Mouse (Mus musculus): ENCODE data around the gene Rab23. TPM values are rescaled to one million over a fixed set of nuclear protein-coding genes. Genes with fewer than 3 reads are reported as not detected.

The Rab23 gene
- polyA plus RNA-seq, 1 experiment from 2014 or later: 33.5 TPM

GRCm38 (mm10) chr1:33688810-33689209 lies 30.9 kb upstream of the Rab23 start:
- no peak overlapping the region for H3K4me3 ChIP-seq (ENCODE audit: low read depth, low read length)
- H3K27me3 ChIP-seq (ENCODE audit: control insufficient read depth, insufficient read depth, low read length): no peaks in the 10 kb centered on the region
- H3K9me3 ChIP-seq (ENCODE audit: control insufficient read depth, low read length): no peaks in the 10 kb centered on the region
- H3K9ac ChIP-seq (replicated peaks; ENCODE audit: low read depth, low read length): no peak overlapping the region
- no peaks in the 10 kb centered on the region for H3K4me1 ChIP-seq (ENCODE audit: control insufficient read depth, insufficient read depth, low read length)
- H3K27ac ChIP-seq (ENCODE audit: low read depth, low read length): no peak overlapping the region
- 71% methylated on average over 2 of the region's 2 CpGs for WGBS
- no peak overlapping the region for H3K4me2 ChIP-seq (ENCODE audit: low read depth, low read length)
- H3K36me3 ChIP-seq (ENCODE audit: control insufficient read depth, insufficient read depth, low read length): no peaks in the 10 kb centered on the region
- ATAC-seq (ENCODE audit: low read depth): no peak

GRCm38 (mm10) chr1:33689446-33690086 lies 30.1 kb upstream of the Rab23 start:
- Histone ChIP-seq H3K4me2 (ENCODE audit: low read depth, low read length) (no peak overlapping the region), H3K9ac (replicated peaks; ENCODE audit: low read depth, low read length) (no peak overlapping the region), H3K27me3 (ENCODE audit: control insufficient read depth, insufficient read depth, low read length) (no peaks in the 10 kb centered on the region), H3K27ac (ENCODE audit: low read depth, low read length) (no peak overlapping the region), H3K36me3 (ENCODE audit: control insufficient read depth, insufficient read depth, low read length) (no peaks in the 10 kb centered on the region), H3K9me3 (ENCODE audit: control insufficient read depth, low read length) (no peaks in the 10 kb centered on the region), H3K4me3 (ENCODE audit: low read depth, low read length) (no peak overlapping the region), H3K4me1 (ENCODE audit: control insufficient read depth, insufficient read depth, low read length) (no peaks in the 10 kb centered on the region)
- ATAC-seq (ENCODE audit: low read depth): no peak
- WGBS: 89% methylated on average over 8 of the region's 8 CpGs

GRCm38 (mm10) chr1:33690087-33690448 lies 29.6 kb upstream of the Rab23 start:
- ATAC-seq (ENCODE audit: low read depth): no peak
- Histone ChIP-seq H3K27me3 (ENCODE audit: control insufficient read depth, insufficient read depth, low read length) (no peaks in the 10 kb centered on the region), H3K27ac (ENCODE audit: low read depth, low read length) (no peak overlapping the region), H3K4me3 (ENCODE audit: low read depth, low read length) (no peak overlapping the region), H3K9ac (replicated peaks; ENCODE audit: low read depth, low read length) (no peak overlapping the region), H3K4me2 (ENCODE audit: low read depth, low read length) (no peak overlapping the region), H3K4me1 (ENCODE audit: control insufficient read depth, insufficient read depth, low read length) (no peaks in the 10 kb centered on the region), H3K36me3 (ENCODE audit: control insufficient read depth, insufficient read depth, low read length) (no peaks in the 10 kb centered on the region), H3K9me3 (ENCODE audit: control insufficient read depth, low read length) (no peaks in the 10 kb centered on the region)
- WGBS: 54% methylated on average over 4 of the region's 4 CpGs

GRCm38 (mm10) chr1:33693893-33694292 lies 25.8 kb upstream of the Rab23 start:
- Histone ChIP-seq H3K9ac (replicated peaks; ENCODE audit: low read depth, low read length) (no peak overlapping the region), H3K36me3 (ENCODE audit: control insufficient read depth, insufficient read depth, low read length) (no peaks in the 10 kb centered on the region), H3K4me3 (ENCODE audit: low read depth, low read length) (no peak overlapping the region), H3K9me3 (ENCODE audit: control insufficient read depth, low read length) (no peaks in the 10 kb centered on the region), H3K27ac (ENCODE audit: low read depth, low read length) (no peak overlapping the region), H3K4me2 (ENCODE audit: low read depth, low read length) (no peak overlapping the region), H3K27me3 (ENCODE audit: control insufficient read depth, insufficient read depth, low read length) (no peaks in the 10 kb centered on the region), H3K4me1 (ENCODE audit: control insufficient read depth, insufficient read depth, low read length) (no peaks in the 10 kb centered on the region)
- no peak for ATAC-seq (ENCODE audit: low read depth)
- 83% methylated on average over 3 of the region's 3 CpGs for WGBS

GRCm38 (mm10) chr1:33696016-33696415 lies 23.7 kb upstream of the Rab23 start:
- no peak overlapping the region for H3K9ac ChIP-seq (replicated peaks; ENCODE audit: low read depth, low read length)
- no peaks in the 10 kb centered on the region for H3K36me3 ChIP-seq (ENCODE audit: control insufficient read depth, insufficient read depth, low read length)
- no peaks in the 10 kb centered on the region for H3K9me3 ChIP-seq (ENCODE audit: control insufficient read depth, low read length)
- no peak for ATAC-seq (ENCODE audit: low read depth)
- no peaks in the 10 kb centered on the region for H3K27me3 ChIP-seq (ENCODE audit: control insufficient read depth, insufficient read depth, low read length)
- H3K4me3 ChIP-seq (ENCODE audit: low read depth, low read length): no peak overlapping the region
- H3K27ac ChIP-seq (ENCODE audit: low read depth, low read length): no peak overlapping the region
- no peak overlapping the region for H3K4me2 ChIP-seq (ENCODE audit: low read depth, low read length)
- WGBS: 85% methylated on average over 2 of the region's 2 CpGs
- H3K4me1 ChIP-seq (ENCODE audit: control insufficient read depth, insufficient read depth, low read length): no peaks in the 10 kb centered on the region

GRCm38 (mm10) chr1:33701244-33701643 lies 18.4 kb upstream of the Rab23 start:
- H3K27me3 ChIP-seq (ENCODE audit: control insufficient read depth, insufficient read depth, low read length): no peaks in the 10 kb centered on the region
- no peak overlapping the region for H3K4me2 ChIP-seq (ENCODE audit: low read depth, low read length)
- no peaks in the 10 kb centered on the region for H3K36me3 ChIP-seq (ENCODE audit: control insufficient read depth, insufficient read depth, low read length)
- no peaks in the 10 kb centered on the region for H3K4me1 ChIP-seq (ENCODE audit: control insufficient read depth, insufficient read depth, low read length)
- ATAC-seq (ENCODE audit: low read depth): no peak
- 76% methylated on average over 3 of the region's 3 CpGs for whole genome bisulfite sequencing
- H3K4me3 ChIP-seq (ENCODE audit: low read depth, low read length): no peak overlapping the region
- no peaks in the 10 kb centered on the region for H3K9me3 ChIP-seq (ENCODE audit: control insufficient read depth, low read length)
- no peak overlapping the region for H3K27ac ChIP-seq (ENCODE audit: low read depth, low read length)
- no peak overlapping the region for H3K9ac ChIP-seq (replicated peaks; ENCODE audit: low read depth, low read length)

- H3K9me3 ChIP-seq (ENCODE audit: control insufficient read depth, low read length): no peaks in the 10 kb centered on the region
- H3K4me3 ChIP-seq (ENCODE audit: low read depth, low read length): no peak overlapping the region
- no peaks in the 10 kb centered on the region for H3K27me3 ChIP-seq (ENCODE audit: control insufficient read depth, insufficient read depth, low read length)
- WGBS: 86% methylated on average over 2 of the region's 2 CpGs
- no peaks in the 10 kb centered on the region for H3K4me1 ChIP-seq (ENCODE audit: control insufficient read depth, insufficient read depth, low read length)
- H3K36me3 ChIP-seq (ENCODE audit: control insufficient read depth, insufficient read depth, low read length): no peaks in the 10 kb centered on the region
- H3K27ac ChIP-seq (ENCODE audit: low read depth, low read length): no peak overlapping the region
- H3K4me2 ChIP-seq (ENCODE audit: low read depth, low read length): no peak overlapping the region
- no peak overlapping the region for H3K9ac ChIP-seq (replicated peaks; ENCODE audit: low read depth, low read length)
- no peak for ATAC-seq (ENCODE audit: low read depth)
Measured at GRCm38 (mm10) chr1:33709615-33710014, 10.1 kb upstream of the Rab23 start.

GRCm38 (mm10) chr1:33712026-33712425 lies 7.7 kb upstream of the Rab23 start:
- no peak overlapping the region for H3K27ac ChIP-seq (ENCODE audit: low read depth, low read length)
- 92% methylated on average over 5 of the region's 5 CpGs for WGBS
- no peaks in the 10 kb centered on the region for H3K4me1 ChIP-seq (ENCODE audit: control insufficient read depth, insufficient read depth, low read length)

GRCm38 (mm10) chr1:33714796-33715195 lies 4.9 kb upstream of the Rab23 start:
- no peak overlapping the region for H3K4me3 ChIP-seq (ENCODE audit: low read depth, low read length)
- no peak overlapping the region for H3K4me2 ChIP-seq (ENCODE audit: low read depth, low read length)
- H3K27me3 ChIP-seq (ENCODE audit: control insufficient read depth, insufficient read depth, low read length): no peaks in the 10 kb centered on the region
- no peaks in the 10 kb centered on the region for H3K9me3 ChIP-seq (ENCODE audit: control insufficient read depth, low read length)
- H3K9ac ChIP-seq (replicated peaks; ENCODE audit: low read depth, low read length): no peak overlapping the region
- H3K36me3 ChIP-seq (ENCODE audit: control insufficient read depth, insufficient read depth, low read length): no peaks in the 10 kb centered on the region
- WGBS: 7% methylated on average over 10 of the region's 10 CpGs
- ATAC-seq (ENCODE audit: low read depth): no peak
- no peak overlapping the region for H3K27ac ChIP-seq (ENCODE audit: low read depth, low read length)
- H3K4me1 ChIP-seq (ENCODE audit: control insufficient read depth, insufficient read depth, low read length): no peaks in the 10 kb centered on the region

More at GRCm38 (mm10) chr1:33712026-33712425, 7.7 kb upstream of the Rab23 start:
- Histone ChIP-seq H3K36me3 (ENCODE audit: control insufficient read depth, insufficient read depth, low read length) (no peaks in the 10 kb centered on the region), H3K9ac (replicated peaks; ENCODE audit: low read depth, low read length) (no peak overlapping the region), H3K9me3 (ENCODE audit: control insufficient read depth, low read length) (no peaks in the 10 kb centered on the region), H3K27me3 (ENCODE audit: control insufficient read depth, insufficient read depth, low read length) (no peaks in the 10 kb centered on the region), H3K4me2 (ENCODE audit: low read depth, low read length) (no peak overlapping the region), H3K4me3 (ENCODE audit: low read depth, low read length) (no peak overlapping the region)
- ATAC-seq (ENCODE audit: low read depth): no peak

Data from neural tube, embryonic 14.5 days (tissue).